ENCODE assay signal across 8 mouse cellular contexts in the genomic region with DNA sequence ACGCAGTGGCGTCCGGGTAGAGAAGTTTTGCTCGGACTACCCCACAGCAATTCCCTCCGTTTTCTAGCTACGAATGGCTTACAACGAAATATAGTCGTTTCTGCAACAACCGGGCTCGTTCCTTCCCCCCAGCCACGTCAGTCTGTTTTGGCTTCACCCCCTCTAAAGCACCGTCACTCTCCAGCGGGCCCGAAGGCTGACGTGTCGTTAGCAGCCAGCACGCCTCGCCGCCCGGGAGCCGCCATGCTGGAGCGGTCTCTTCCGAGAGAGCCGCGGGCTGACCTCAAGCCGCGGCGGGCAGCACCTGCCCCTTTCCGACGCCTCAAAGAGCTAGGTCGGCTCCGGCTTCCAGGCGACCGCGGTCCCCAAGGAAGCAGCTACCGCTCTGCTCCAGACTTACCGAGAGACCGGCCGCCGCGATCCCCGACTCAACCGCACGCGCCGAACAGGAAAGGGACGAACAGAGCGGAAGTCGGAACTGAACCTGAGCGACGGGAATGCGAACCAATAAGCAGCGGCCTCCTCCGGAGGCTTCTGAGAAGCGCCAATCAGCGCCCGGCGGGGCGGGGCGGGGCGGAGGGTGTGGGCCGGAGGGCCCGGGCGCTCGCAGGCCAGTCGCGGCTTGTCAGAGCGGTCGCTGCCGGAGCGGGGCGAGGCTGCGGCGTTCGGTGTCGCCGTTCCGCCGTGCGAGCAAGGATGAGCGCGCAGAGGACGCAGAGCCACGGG. TPM values are rescaled to one million over a fixed set of nuclear protein-coding genes. Genes with fewer than 3 reads are reported as not detected.
A peak's percentile ranks its signal among the peaks of the same experiment; 100 is the strongest.
DNase-seq lines count a peak whose midpoint lies in the region; ATAC-seq and TF ChIP-seq lines count a peak whose summit lies in the region.

A gene (minus strand): TSS at position 501 of the 726 bp plus-strand sequence.
A gene (plus strand): TSS at position 575 of the 726 bp plus-strand sequence.

- peak within 1 kb of the TSS; percentile 79 for H3K27ac ChIP-seq in heart, embryonic 11.5 days (ENCODE audit: low read depth, low read length)
- peak within 1 kb of the TSS; percentile 93 for H3K27ac ChIP-seq in kidney, embryonic 16.5 days (ENCODE audit: low read length)
- peak within 1 kb of the TSS; percentile 91 for H3K27ac ChIP-seq in liver, adult 2 months (replicated peaks; ENCODE audit: insufficient read depth, low read depth, low read length)

- no peak for TF ChIP-seq CTCF in C2C12 (IDR thresholded peaks at IDR 0.05; ENCODE audit: control insufficient read depth, insufficient read depth, insufficient read length)
- TF ChIP-seq CTCF in brain, embryonic 14.5 days (IDR thresholded peaks at IDR 0.05; ENCODE audit: borderline replicate concordance, extremely low read depth, insufficient read depth, insufficient read length) = no peak
- no peak for TF ChIP-seq CTCF in liver, adult 2 months (IDR thresholded peaks at IDR 0.05; ENCODE audit: low read depth, low read length)

- peak within 1 kb of the TSS; percentile 96 for H3K9ac ChIP-seq in heart, embryonic 11.5 days (ENCODE audit: low read depth, low read length)
- peak within 1 kb of the TSS; percentile 91 for H3K9ac ChIP-seq in kidney, embryonic 16.5 days (replicated peaks; ENCODE audit: low read length)
- H3K9ac ChIP-seq in liver, adult 2 months (ENCODE audit: low read depth, low read length) = peak within 1 kb of the TSS; percentile 91

- peak within 1 kb of the TSS; percentile 75 for H3K4me2 ChIP-seq in heart, embryonic 11.5 days
- peak within 1 kb of the TSS; percentile 95 for H3K4me2 ChIP-seq in kidney, embryonic 16.5 days (replicated peaks; ENCODE audit: low read depth, low read length)
- peak within 1 kb of the TSS; percentile 89 for H3K4me2 ChIP-seq in myocyte (ENCODE audit: low read depth)

- peak; percentile 99 for ATAC-seq in heart, embryonic 11.5 days (replicated peaks; ENCODE audit: insufficient number of reproducible peaks, low FRiP score, low TSS enrichment)
- ATAC-seq in kidney, embryonic 16.5 days (ENCODE audit: low FRiP score, low TSS enrichment) = peak; percentile 99

- DNase-seq in brain, embryonic 14.5 days (ENCODE audit: low read depth) = peak; percentile 99
- peak; percentile 89 for DNase-seq in liver, adult 2 months (ENCODE audit: extremely low read depth, low read depth, low spot score)
- peak; percentile 98 for DNase-seq in splenic B cell, adult 2 months (ENCODE audit: low read depth, low spot score)

- peak; percentile 100 for TF ChIP-seq POLR2A in brain, embryonic 14.5 days (IDR thresholded peaks at IDR 0.05; ENCODE audit: borderline replicate concordance, extremely low read depth, insufficient read depth, insufficient read length, poor library complexity, severe bottlenecking)
- TF ChIP-seq POLR2A in liver, adult 2 months (IDR thresholded peaks at IDR 0.05; ENCODE audit: extremely low read depth, insufficient read depth, low read length) = peak; percentile 94
- TF ChIP-seq POLR2A in myocyte (IDR thresholded peaks at IDR 0.05; ENCODE audit: insufficient read length, low read depth) = peak; percentile 94

- H3K9me3 ChIP-seq in erythroblast, embryonic 14.5 days (ENCODE audit: control insufficient read depth, low read length) = no peaks in the 10 kb centered on the region
- no peaks in the 10 kb centered on the region for H3K9me3 ChIP-seq in heart, embryonic 11.5 days (replicated peaks; ENCODE audit: control insufficient read depth, low read length)
- H3K9me3 ChIP-seq in kidney, embryonic 16.5 days (ENCODE audit: low read length) = no peaks in the 10 kb centered on the region

- H3K27me3 ChIP-seq in C2C12 (ENCODE audit: control insufficient read depth, insufficient read depth, insufficient read length) = no peaks in the 10 kb centered on the region
- no peaks in the 10 kb centered on the region for H3K27me3 ChIP-seq in erythroblast, embryonic 14.5 days (ENCODE audit: control insufficient read depth)
- H3K27me3 ChIP-seq in heart, embryonic 11.5 days (ENCODE audit: control insufficient read depth, insufficient read depth, low read length) = no peaks in the 10 kb centered on the region
- no peaks in the 10 kb centered on the region for H3K27me3 ChIP-seq in kidney, embryonic 16.5 days (ENCODE audit: insufficient read depth, low read length)
- no peaks in the 10 kb centered on the region for H3K27me3 ChIP-seq in liver, adult 2 months (ENCODE audit: control insufficient read depth, insufficient read depth, low read length)
- H3K27me3 ChIP-seq in myocyte (ENCODE audit: control insufficient read depth, insufficient read depth, insufficient read length) = no peaks in the 10 kb centered on the region
- no peaks in the 10 kb centered on the region for H3K27me3 ChIP-seq in splenic B cell, adult 2 months (ENCODE audit: control insufficient read depth, insufficient read depth, low read length, poor library complexity, severe bottlenecking)

- H3K79me2 ChIP-seq in C2C12 (ENCODE audit: control insufficient read depth, insufficient read depth) (peaks cover 67% of the 10 kb centered on the region), myocyte (ENCODE audit: control insufficient read depth, insufficient read depth) (peaks cover 51% of the 10 kb centered on the region)
- peaks cover 11% of the 10 kb centered on the region; the same call in 1 of the 2 replicates for H3K79me2 ChIP-seq in liver, adult 2 months (ENCODE audit: control insufficient read depth, insufficient read depth, low read length)

- H3K4me1 ChIP-seq in erythroblast, embryonic 14.5 days (ENCODE audit: control insufficient read depth) = peaks cover 43% of the 10 kb centered on the region
- peaks cover 12% of the 10 kb centered on the region for H3K4me1 ChIP-seq in heart, embryonic 11.5 days (ENCODE audit: control insufficient read depth, insufficient read depth, low read length)
- peaks cover 20% of the 10 kb centered on the region for H3K4me1 ChIP-seq in kidney, embryonic 16.5 days (ENCODE audit: insufficient read depth, low read length)
- H3K4me1 ChIP-seq in liver, adult 2 months (ENCODE audit: control insufficient read depth, insufficient read depth, low read length) = peaks cover 15% of the 10 kb centered on the region

- H3ac ChIP-seq in C2C12 (ENCODE audit: control insufficient read depth, insufficient read length, low read depth) (peak within 1 kb of the TSS; percentile 91), myocyte (ENCODE audit: control insufficient read depth, insufficient read length) (peak within 1 kb of the TSS; percentile 83)

- H3K36me3 ChIP-seq in C2C12 (ENCODE audit: control insufficient read depth, insufficient read depth) = peaks cover 51% of the 10 kb centered on the region
- H3K36me3 ChIP-seq in erythroblast, embryonic 14.5 days (ENCODE audit: control insufficient read depth) = peaks cover 56% of the 10 kb centered on the region
- 0 out of 2 replicates have a peak, but pooled peaks cover 6% of the 10 kb centered on the region for H3K36me3 ChIP-seq in heart, embryonic 11.5 days (ENCODE audit: control insufficient read depth, insufficient read depth, low read length)
- H3K36me3 ChIP-seq in kidney, embryonic 16.5 days (ENCODE audit: insufficient read depth, low read length) = peaks cover 12% of the 10 kb centered on the region; the same call in 1 of the 2 replicates
- H3K36me3 ChIP-seq in liver, adult 2 months (ENCODE audit: control insufficient read depth, insufficient read depth, low read length) = peaks cover 3% of the 10 kb centered on the region; the same call in 1 of the 2 replicates
- peaks cover 6% of the 10 kb centered on the region for H3K36me3 ChIP-seq in myocyte (ENCODE audit: control insufficient read depth, insufficient read depth)
- H3K36me3 ChIP-seq in splenic B cell, adult 2 months (ENCODE audit: control insufficient read depth, insufficient read depth, low read length, poor library complexity, severe bottlenecking) = peaks cover 5% of the 10 kb centered on the region; the same call in 1 of the 2 replicates

- WGBS in heart, embryonic 11.5 days (ENCODE audit: insufficient replicate concordance) = under 1% methylated on average over 82 of the region's 84 CpGs
- WGBS in kidney, embryonic 16.5 days = 0% methylated on average over 83 of the region's 84 CpGs
- WGBS in liver, adult 2 months = under 1% methylated on average over 84 of the region's 84 CpGs

- H3K79me3 ChIP-seq in C2C12 (ENCODE audit: low read depth) = peaks cover 44% of the 10 kb centered on the region

- H3K4me3 ChIP-seq in C2C12 (ENCODE audit: insufficient read depth, poor library complexity, severe bottlenecking) = peak within 1 kb of the TSS; percentile 81
- peak within 1 kb of the TSS; percentile 97 for H3K4me3 ChIP-seq in erythroblast, embryonic 14.5 days (replicated peaks)
- peak within 1 kb of the TSS; percentile 92 for H3K4me3 ChIP-seq in heart, embryonic 11.5 days (ENCODE audit: low read depth, low read length)
- peak within 1 kb of the TSS; percentile 86 for H3K4me3 ChIP-seq in kidney, embryonic 16.5 days (ENCODE audit: low read length)
- H3K4me3 ChIP-seq in liver, adult 2 months (ENCODE audit: insufficient read depth, low read depth, low read length) = peak within 1 kb of the TSS; percentile 86
- peak within 1 kb of the TSS; percentile 62 for H3K4me3 ChIP-seq in myocyte

TF ChIP-seq in C2C12, 6 proteins besides CTCF, POLR2A, EP300 and RAD21 (continues in another document):
- no peak for TF ChIP-seq FOSL1 (IDR thresholded peaks at IDR 0.05; ENCODE audit: insufficient read depth, low read length, poor library complexity, severe bottlenecking)
- TF ChIP-seq CEBPB (IDR thresholded peaks at IDR 0.05; ENCODE audit: low read depth) = no peak

TF ChIP-seq in myocyte, 11 proteins besides CTCF, POLR2A, EP300 and RAD21 (continues in another document):
- TF ChIP-seq USF1 (IDR thresholded peaks at IDR 0.05; ENCODE audit: low read depth) = no peak
- TF ChIP-seq POLR2AphosphoS2 (IDR thresholded peaks at IDR 0.05; ENCODE audit: insufficient read length, low read depth) = peak; percentile 97
- TF ChIP-seq TCF3 (IDR thresholded peaks at IDR 0.05; ENCODE audit: insufficient read length, low read depth) = peak; percentile 29

RNA-seq across cellular contexts. Expression of the first gene that starts in this region (rescaled TPM):
- polyA plus RNA-seq in C2C12 (2012; fragmentation: generic; extraction: Trizol) = 980 TPM
- 318 and 320 TPM in 2 replicates for polyA plus RNA-seq in brain, embryonic 14.5 days (2012; rRNA removed)
- polyA plus RNA-seq in erythroblast, embryonic 14.5 days (2012) = 6.1 and 7.3 TPM in 2 replicates
- 539 and 559 TPM in 2 replicates for polyA plus RNA-seq in heart, embryonic 11.5 days (2014; fragmentation: Nextera tagmentation; extraction: Ambion mirVana)
- 471 and 512 TPM in 2 replicates for polyA plus RNA-seq in kidney, embryonic 16.5 days (2015; fragmentation: Nextera tagmentation; extraction: Ambion mirVana)
- 412 and 466 TPM in 2 replicates for total RNA-seq in liver, adult 2 months (2014; rRNA removed)
- 129 and 148 TPM in 2 replicates for polyA plus RNA-seq in liver, adult 2 months (2012; rRNA removed)
- polyA plus RNA-seq in myocyte (2012; fragmentation: generic; extraction: Trizol) = 880 TPM

RNA-seq across cellular contexts. Expression of the second gene that starts in this region (rescaled TPM):
- 39.6 TPM for polyA plus RNA-seq in C2C12 (2012; fragmentation: generic; extraction: Trizol)
- 16.1 and 19.9 TPM in 2 replicates for polyA plus RNA-seq in brain, embryonic 14.5 days (2012; rRNA removed)
- polyA plus RNA-seq in erythroblast, embryonic 14.5 days (2012) = 0.73 and 0.90 TPM in 2 replicates
- 35.3 and 37.3 TPM in 2 replicates for polyA plus RNA-seq in heart, embryonic 11.5 days (2014; fragmentation: Nextera tagmentation; extraction: Ambion mirVana)
- polyA plus RNA-seq in kidney, embryonic 16.5 days (2015; fragmentation: Nextera tagmentation; extraction: Ambion mirVana) = 46.3 and 47.0 TPM in 2 replicates
- 33.9 and 34.0 TPM in 2 replicates for total RNA-seq in liver, adult 2 months (2014; rRNA removed)
- polyA plus RNA-seq in liver, adult 2 months (2012; rRNA removed) = 15.8 and 16.7 TPM in 2 replicates
- 20.7 TPM for polyA plus RNA-seq in myocyte (2012; fragmentation: generic; extraction: Trizol)

Comparison
In these comparisons a context has a peak if more than half of its experiments do, and no peak if none do; other contexts are left out.
1. Peak in every context shown above with its lines: DNase-seq, ATAC-seq, H3K4me3 ChIP-seq and H3K27ac ChIP-seq.
2. RNA of the first gene that starts in this region (polyA plus RNA-seq): 980 TPM in C2C12 (single experiment), 880 TPM in myocyte (single experiment), 539 to 559 TPM in heart, embryonic 11.5 days, 471 to 512 TPM in kidney, embryonic 16.5 days, 318 to 320 TPM in brain, embryonic 14.5 days and 129 to 148 TPM in liver, adult 2 months; 6.1 to 7.3 TPM in erythroblast, embryonic 14.5 days; every median in the first group is over 10 times any median in the second.